Mouse (Mus musculus): ENCODE data around the gene Ntm.

The Ntm gene

DNA sequence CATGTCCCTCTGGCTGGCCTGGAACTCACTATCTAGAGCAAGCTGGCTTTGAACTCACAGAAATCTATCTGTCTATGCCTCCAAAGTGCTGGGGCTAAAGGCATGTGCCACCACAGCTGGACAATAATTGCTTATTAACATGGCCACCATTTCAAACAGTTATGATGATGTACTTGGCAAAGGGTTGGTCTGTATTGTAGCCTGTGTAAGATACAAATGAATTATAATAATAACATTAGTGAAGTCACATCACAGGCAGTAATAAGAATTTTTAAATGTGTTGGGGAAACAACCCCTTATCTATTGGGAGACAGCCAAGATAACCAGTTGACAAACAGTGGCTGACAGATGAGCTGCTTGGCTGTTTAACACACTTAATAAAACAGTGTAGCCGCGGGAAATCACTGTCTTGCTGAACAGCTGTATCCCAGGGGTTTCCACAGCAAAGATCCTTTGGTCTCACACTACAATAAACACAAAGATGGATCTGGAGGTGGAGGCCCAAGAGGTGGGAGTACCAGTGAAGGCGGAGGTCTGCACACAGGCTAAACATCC, 302.8 kb downstream of the Ntm start:
- no peak for DNase-seq (ENCODE audit: low spot score in 2 of 2)

DNA sequence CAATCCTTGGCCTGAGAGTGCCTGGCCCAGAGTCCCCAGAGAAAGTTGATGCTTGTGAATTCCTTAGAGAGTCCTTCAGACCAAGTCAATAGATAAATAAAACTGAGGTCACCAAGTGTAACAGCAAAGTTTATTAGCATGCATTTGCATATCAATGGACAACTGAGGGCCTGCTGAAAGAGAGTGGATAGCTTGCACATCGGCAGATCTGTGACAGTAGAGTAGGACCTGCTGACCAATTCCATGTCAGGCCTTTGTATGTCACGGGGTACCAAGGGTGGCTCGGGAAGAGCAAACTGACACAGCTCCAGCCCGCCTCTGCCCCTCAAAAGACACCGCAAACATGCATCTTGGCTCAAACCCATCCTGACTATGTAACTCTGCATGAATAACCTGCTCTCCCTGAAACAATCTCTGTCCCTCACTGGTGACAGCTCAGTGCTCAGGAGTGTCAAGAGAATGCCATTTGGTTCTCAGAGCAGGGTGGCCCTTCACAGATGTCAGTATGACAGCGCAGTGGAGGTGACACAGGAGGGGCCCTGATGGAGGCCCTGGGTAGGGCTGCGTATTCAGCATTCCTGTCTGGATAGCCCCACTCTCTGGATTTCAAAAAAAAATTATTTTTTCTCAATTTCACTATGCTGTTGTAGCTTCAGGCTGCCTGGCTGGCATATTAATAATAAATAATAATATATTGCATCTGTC, 305.0 kb downstream of the Ntm start:
- no peak for DNase-seq (ENCODE audit: low spot score in 2 of 2)

DNA sequence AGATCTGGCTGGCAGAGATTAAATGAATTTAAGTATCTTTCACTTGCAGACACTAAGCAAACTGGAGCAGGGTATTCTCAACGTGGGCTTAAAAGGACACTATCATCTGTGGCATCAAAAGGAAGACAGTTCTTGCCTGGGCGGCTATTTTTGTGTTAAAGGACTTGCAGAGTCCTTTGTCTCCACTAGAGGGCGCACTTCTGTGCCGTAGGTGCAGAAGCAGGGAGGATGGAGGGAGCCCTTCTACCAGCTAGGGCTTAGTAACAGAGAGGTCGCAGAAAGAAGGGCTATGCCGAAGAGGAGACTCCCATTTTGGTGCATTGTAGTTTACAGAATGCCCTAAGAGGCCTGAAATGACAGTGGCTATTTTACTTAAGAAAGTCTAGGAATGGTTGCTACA, 308.1 kb downstream of the Ntm start:
- DNase-seq (ENCODE audit: low spot score in 2 of 2): no peak

DNA sequence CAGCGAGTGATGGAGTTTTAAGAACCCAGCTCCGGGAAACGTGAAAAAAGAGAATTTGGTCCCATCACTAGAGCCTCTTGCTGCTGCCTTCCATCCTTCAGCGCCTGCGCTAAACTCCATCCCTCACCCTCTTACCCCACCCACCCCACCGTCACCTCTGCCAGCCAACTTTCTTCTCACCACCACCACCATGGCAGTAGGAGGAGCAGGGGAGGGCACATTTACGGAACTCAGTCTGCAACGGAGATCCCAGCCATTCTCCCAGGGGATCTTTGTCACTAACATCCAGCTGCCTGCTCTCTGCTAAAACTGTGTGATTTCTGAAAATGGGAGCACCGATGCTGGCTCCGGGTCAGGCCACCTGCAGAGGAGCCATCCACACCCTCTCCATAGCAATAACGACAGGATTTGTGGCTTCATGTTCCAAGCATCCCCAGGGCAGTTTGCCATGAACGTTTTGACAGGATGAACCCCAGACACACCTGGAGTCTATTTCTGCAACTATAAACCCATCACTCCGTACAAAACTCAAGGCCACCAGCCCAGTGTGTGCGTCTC, 309.2 kb downstream of the Ntm start:
- DNase-seq (ENCODE audit: low spot score in 2 of 2): no peak

DNA sequence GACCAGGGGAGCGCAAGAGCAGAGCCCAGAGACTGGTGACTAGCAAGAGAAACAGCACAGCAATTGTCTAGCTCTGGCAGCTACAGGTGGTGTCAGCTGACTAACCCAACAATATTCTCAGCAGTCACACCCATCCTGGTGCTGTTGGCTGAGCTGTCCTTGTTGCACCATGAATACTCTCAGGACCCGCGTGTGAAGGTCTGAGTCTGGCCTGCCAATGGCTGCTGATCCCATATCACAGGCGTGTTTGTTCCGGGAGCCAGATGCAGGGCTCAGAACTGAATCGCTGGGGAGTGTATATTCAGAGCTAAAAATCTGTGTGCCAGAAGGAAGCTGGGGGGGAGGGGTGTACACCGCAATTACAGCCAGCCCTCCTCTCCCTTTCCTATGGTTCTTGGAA, 310.1 kb downstream of the Ntm start:
- DNase-seq (ENCODE audit: low spot score in 2 of 2): no peak

DNA sequence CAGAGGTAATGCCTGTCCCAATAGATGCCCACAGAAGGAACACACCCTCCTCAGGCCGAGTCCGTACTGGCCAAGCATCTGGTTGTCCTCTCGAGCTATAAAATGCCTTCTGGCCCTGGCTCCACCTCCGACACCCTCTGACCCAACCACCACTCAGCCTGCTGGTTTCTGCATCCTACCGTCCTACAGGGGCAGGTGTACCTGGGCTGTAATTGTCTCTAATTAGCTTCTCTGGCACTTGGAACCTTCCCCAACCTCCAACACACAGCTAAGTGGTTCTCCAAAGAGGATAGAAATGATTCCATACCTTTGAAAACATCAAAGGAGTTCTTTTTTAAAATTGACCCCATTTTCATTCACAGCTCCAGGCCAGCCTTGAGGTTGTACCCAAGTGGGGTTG, 311.1 kb downstream of the Ntm start:
- DNase-seq (ENCODE audit: low spot score in 2 of 2): no peak

DNA sequence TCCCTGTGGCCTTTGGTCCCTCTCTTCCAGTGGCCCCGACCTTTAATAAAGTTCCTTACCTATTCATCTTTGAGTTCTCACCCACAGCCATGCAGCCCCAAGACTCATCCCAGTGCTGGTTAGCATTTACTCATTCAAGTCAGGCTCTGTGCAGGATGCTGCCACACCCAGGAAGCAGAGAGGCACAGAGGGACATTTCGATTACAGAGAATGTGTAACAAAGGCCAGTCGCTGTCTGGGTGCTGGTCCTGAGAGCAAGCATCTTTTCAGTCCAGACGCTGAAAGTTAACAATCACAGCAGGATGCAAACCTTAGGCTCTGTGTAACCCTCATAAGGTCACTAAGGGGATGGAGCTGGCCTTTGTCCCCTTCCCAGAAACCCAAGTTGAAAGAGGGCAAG, 311.7 kb downstream of the Ntm start:
- DNase-seq (ENCODE audit: low spot score in 2 of 2): no peak

DNA sequence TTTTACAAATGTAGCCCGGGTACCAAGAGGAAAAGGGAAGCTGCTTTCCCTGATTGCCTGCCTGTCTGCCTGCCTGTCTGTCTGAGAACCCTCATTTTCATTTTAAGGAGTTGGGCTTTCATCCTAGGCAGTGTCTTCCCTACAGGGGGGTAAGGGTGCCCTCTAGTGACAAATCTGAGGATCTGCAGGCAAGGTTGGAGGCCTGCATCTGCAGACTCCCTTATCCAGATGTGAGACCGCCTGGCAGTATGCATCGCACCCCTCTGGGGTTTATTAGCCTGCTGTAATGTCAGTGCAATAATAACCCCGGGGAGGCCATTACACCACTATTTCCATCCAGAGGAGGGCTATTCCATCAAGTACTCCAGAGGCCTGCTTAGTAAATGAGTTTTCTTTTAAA, 312.3 kb downstream of the Ntm start:
- DNase-seq (ENCODE audit: low spot score in 2 of 2): peak in 1 of 2 experiments; percentile 59

DNA sequence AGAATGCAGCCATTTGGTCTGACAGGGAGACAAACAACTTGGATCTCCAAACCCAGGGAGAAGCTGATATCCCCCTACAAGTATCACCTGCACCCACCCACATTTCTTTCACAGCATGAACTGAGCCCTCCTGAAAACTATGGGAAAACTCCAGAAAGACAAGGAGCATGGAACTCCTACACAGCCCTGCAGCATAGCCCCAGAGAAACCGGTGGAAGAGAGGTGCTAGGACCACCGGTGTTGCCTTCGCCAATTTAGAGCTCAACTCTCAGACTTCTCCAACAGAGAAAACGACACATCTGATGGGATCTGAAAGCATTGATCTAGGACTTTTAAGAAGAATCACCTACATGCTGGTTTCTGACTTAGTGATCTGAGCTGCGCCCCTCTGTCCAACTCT, 312.7 kb downstream of the Ntm start:
- no peak for DNase-seq (ENCODE audit: low spot score in 2 of 2)

DNA sequence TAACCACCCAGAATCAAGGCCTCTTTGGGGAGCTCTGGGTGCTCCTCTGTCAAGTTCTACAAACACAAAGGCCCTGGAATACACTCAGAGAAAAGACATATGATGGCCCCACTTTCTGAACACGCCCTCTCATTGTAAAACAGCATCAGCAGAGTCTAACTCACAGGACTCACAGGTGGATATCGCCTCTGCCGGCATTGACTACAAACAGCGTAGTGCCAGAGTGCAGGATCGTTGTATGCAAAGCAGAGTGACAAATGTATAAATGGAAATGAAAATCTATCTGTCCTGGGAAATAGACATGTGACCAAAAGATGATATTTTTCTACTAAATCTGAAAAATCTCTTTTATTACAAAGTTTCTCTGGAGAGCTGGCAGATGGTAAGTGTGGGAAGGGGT, 314.7 kb downstream of the Ntm start:
- DNase-seq (ENCODE audit: low spot score in 2 of 2): no peak

DNA sequence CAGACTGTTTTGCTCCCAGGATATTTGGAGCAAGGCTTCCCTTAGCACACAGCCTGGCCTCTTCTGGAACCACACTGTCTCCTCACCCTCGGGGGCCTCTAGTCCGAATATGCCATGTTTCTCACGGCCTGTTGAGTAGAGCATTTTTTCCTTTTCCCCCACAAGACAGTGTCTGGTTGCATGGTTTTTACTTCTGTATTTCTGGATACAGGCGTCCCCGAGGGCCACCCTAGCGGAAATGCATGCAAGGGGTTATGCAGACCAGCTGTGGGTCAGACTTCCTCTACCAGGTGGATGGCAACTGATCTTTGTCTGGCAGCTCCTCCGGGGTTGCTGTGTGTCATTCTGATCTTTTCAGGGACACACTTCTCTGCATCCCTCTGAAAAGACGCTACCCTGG, 315.2 kb downstream of the Ntm start:
- no peak for DNase-seq (ENCODE audit: low spot score in 2 of 2)

DNA sequence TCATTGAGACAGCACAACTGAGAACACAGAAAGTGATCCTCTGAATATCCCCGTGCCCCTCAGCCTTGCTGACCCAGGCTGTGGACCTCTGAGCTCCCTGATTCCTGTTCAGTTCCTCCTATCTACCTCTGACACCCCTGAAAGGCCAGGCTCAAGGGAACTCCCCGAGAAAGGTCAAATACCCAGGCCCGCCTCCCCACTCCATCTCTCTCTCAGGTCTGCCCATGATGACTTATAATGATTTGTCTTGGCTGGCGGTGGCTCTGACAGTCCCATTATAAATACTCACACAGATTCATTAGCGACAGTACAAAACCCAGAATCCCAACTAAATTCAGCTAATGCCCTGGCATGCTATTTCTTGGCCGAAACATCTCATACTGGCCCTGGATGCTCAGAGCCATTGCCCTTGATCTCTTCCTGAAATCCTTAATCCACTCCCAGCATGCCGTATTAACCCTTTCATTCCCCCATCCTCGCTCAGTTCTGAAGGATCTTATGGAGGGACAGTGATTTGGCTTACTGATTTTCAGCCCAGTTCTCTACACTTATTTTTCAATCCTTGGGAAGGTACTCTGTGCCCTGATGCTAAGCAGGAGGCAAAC, 317.0 kb downstream of the Ntm start:
- no peak for DNase-seq (ENCODE audit: low spot score in 2 of 2)

DNA sequence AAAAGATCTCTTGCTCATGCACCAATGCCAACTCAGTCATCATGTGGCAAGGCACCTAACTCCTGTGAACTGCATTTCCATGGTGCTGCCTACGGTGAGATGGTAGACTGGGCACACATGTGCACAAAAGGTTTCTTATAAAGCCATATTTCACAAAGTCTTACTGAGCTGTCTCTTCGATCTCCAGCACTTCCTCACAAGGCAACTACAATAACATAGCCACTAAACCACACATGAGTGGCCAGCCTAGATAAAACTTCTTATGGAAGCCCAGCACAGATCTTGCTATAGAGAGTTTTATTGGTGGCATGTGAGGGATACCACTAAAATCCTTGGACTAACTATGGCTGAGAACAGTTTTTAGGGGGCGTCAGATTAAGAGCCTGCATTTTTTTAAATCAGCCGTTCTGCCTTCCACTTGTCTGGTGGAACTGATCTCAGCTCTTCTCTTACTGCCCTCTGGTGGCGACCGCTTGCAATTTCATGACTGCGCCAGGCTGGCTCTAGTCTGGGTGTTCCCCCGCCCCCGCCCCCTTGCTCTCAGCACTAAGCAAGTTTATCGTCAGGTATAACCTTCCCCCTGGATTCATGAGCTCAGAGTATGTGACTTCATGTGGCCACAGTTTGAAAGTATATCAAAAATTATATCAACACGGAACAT, 319.8 kb downstream of the Ntm start:
- peak in 1 of 2 experiments; percentile 79 for DNase-seq (ENCODE audit: low spot score in 2 of 2)

DNA sequence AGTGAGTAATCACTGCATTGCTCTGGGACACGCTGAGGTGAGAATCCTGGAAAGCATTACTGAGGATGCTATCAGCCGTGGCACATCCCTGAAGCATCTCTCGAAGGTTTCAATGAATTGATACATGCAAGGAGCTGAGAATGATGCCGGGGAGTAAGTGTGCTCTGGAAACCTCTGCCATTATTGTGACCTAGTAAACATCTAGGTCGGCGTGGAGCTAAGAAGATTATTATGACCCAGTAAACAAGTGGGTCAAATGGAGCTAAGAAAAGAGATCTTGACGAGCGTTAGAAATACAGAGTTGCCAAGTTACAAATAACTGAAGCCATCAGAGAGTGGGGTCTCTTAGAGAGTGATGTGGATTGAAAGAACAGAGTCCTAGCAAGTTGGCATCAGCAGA, 325.6 kb downstream of the Ntm start:
- no peak for DNase-seq (ENCODE audit: low spot score in 2 of 2)

DNA sequence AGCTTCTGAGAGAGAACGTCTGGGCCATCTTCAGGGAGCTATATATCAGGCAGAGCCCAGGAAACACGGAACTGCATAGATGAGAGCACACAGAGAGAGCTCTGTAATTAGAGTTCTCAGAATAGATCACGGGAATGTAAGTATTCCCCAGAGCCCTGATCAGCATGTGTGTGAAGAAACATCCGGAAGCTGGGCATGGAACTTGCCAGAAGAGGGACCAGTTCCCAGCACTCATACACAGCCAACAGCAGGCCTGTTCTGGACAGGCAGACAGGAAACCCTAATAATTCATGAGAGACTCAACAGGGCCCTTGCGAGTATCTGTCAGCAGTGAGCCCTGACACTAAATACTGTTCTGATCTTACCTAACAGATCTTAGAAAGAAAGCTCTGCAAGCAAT, 345.8 kb downstream of the Ntm start:
- no peak for DNase-seq (ENCODE audit: low spot score in 2 of 2)

DNA sequence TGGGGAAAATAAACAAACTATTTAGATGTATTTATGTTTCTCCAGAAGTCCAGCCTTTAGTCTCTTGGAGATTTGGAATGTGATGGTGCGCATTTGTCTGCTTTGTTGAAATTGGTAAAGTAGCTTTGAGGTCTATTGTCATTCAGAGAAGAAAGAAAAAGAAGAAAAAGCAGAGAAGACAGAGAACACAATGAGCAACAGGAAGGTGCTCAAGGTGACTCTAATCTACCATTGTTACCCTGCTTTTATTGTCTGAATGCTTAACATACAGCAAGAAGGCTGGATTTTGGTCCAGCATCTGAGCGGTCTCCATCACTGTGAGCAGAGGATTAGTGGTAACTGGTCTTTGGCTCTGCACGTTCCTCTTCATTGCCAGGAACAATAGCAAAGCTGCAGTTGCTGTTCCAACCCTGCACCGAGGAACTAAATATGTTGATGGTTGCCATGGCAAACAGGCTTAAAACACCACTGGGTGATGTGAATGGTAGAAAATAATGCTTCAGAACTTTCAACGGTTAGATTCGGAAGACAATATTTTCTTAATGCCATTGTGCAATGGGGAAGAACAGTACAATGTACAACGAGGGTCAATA, 350.8 kb downstream of the Ntm start:
- DNase-seq (ENCODE audit: low spot score in 2 of 2): no peak

DNA sequence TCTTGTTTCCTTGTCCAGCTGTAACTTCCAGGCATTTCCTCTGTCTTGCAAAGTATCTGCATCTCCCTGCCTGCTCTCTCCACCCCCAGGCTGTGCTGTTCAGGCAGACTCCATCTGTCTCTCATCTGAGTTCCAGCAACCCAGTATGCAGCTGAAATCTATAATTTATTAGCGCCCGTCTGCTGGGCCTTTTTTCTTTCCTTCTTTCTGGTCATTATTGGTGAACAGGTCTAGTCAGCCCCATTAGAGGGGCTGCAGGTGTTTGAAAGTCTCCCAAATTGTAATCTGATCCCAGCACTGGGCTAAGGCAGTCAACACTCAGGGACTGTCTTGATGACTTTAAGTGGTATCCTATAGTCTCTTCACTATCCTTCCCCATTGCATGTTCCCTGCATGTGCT, 352.1 kb downstream of the Ntm start:
- no peak for DNase-seq (ENCODE audit: low spot score in 2 of 2)

DNA sequence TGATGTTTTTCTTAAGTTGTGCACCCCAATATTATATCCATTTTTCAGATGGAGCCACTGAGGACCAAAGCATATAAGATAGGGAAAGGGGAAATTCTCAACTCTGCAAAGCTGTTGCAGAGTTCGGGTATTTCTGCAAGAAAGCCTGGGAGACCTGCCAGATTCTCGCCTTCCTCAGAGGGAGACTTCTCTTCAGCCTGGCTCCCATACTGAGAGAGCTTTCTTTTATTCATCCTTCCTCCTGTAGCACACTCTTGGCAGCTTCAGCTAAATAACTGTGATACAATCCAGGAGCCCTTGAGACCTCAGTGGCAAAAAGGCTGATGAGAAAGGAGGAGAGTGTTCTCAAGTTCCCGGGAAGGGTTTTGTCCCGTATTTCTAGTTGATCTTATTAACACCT, 365.3 kb downstream of the Ntm start:
- no peak for DNase-seq (ENCODE audit: low spot score in 2 of 2)

DNA sequence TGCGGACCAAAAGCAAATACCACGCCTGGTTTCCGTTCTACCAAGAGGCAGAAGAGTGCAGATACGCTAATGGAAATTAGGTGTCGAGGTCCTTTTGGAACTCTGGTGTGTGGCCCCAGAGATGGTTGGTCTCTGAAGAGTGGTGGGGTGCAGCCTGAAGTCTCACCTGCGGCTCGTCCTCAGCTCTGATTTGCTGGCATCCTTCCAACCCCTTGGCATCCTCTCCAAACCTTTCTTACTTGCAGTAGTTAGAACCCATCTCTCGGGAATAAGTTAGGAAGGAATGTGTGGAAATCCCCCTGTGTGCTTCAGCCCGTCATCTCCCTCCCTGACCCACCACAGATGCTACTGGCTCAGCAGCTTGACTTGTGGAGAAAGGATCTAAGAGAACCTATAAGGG, 367.6 kb downstream of the Ntm start:
- no peak for DNase-seq (ENCODE audit: low spot score in 2 of 2)

DNA sequence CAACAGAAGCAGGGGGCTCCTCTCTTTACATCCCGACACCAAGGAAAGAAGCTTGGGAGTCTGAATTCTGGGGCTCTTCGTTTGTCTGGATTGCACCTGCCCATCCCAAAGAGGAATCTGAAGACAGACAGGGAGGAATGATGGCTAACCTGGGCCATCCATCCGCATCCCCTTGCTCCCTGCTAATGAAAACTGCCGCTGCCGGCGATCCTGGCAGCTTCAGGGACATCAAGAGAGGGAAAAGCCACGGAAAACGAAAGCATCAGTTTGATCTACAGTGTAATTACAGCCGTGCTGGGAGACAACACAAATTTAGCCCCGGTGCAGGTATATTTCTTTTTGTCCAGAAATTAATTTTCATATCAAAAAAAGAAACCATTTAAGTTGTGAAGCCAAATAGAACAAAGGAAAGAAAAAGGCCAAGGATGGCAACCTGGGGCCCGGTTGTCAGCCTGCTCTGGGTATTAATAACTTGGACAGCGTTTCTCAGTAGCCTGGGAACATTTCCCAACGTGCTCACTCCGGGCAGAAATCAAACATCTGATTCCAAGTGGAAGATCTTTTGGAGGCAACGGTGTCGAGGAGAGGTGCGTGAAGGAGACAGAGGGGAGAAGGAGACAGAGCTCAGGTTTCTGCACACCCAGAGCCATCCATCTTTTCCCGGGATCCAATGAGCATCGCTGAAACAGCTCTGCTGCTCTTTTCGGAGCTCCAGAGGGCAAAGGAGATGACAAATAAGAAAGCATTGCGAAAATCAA, 368.2 kb downstream of the Ntm start:
- no peak for DNase-seq (ENCODE audit: low spot score in 2 of 2)

DNA sequence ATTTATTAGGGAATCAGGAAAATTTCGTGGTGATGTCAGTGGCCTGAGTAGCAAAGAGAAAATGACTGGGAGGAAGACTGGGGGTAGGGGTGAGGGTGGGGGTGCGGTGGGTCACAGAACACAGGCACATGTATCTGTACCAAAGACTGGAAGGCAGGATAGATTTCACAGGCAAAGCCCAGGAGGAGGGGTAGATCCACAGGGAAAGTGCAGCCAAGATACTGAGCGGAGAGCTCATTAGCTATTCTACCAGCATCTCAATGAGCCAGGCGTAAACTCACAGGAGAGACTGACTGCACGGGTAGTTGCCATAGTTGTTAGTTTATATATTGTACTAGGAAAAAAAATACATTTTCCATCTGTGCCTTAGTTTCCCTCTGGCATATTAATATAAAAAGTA, 375.6 kb downstream of the Ntm start:
- no peak for DNase-seq (ENCODE audit: low spot score in 2 of 2)

DNA sequence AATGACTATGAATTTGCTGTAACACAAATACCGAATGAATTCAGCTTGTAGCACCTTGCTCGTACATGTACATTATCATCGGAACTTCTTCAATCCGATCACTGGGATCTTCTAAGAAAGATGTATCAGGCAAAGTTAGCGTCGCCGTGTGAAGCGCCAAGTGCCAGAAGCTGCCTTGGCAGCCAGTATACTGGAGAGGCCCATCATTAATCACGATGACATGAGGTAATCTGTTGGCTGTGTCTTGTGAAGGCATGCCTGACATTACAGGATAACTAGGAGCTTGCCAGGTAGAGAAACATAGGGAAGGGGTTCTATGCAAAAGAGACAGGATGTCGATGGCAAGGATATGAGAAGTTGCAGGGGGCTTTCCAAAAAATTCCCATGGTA, 376.6 kb downstream of the Ntm start:
- DNase-seq (ENCODE audit: low spot score in 2 of 2): no peak

Data from frontal cortex, postnatal 10 days (tissue).